ENCODE assay signal across 28 mouse cellular contexts in the genomic region with DNA sequence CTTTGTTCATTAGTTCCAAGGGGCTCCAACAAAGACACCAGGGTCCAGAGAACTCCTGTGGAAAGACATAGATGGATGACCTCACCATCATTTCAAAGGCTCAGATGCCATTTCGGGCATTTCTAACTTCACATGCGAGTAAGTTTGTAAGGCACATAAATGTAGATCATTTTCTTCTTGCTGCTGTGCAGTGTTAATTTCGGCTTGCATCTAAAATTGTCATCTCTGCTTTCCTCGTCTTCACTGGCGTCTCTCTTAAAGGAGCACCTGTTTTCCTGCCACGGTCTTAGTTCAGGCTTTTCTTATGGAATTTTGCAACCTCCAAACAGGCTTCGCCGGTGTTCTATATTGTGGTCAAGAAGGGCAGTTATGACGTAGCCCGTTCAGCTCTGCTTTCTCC.
"Had no signal": no experiment of that assay in that cellular context is flagged by ENCODE, and none has a peak within 500 bp of the region (broad histone marks: within the 10 kb centered on the region; RNA-seq: fewer than 3 reads in every experiment).

No protein-coding gene starts in this region.

- H3K4me3 ChIP-seq: limb, embryonic 10.5 days; limb, embryonic 13.5 days; liver, embryonic 12.5 days; liver, embryonic 15.5 days; lung, embryonic 15.5 days; megakaryocyte, embryonic 14.5 days; midbrain, embryonic 10.5 days; midbrain, embryonic 13.5 days; myocyte; neural tube, embryonic 13.5 days had no signal

- H3K27ac ChIP-seq: limb, embryonic 10.5 days; limb, embryonic 13.5 days; liver, embryonic 12.5 days; liver, embryonic 15.5 days; lung, embryonic 15.5 days; midbrain, embryonic 10.5 days; midbrain, embryonic 13.5 days; neural tube, embryonic 13.5 days; stomach, postnatal 0 days had no signal

- H3K36me3 ChIP-seq: limb, embryonic 10.5 days; limb, embryonic 13.5 days; liver, embryonic 12.5 days; liver, embryonic 15.5 days; lung, embryonic 15.5 days; midbrain, embryonic 10.5 days; midbrain, embryonic 13.5 days; neural tube, embryonic 13.5 days had no signal

- H3K4me1 ChIP-seq: liver, embryonic 12.5 days; liver, embryonic 15.5 days; lung, embryonic 15.5 days; midbrain, embryonic 10.5 days; midbrain, embryonic 13.5 days; neural tube, embryonic 13.5 days had no signal

- H3K27me3 ChIP-seq: limb, embryonic 13.5 days; liver, embryonic 12.5 days; liver, embryonic 15.5 days; lung, embryonic 15.5 days; megakaryocyte, embryonic 14.5 days; midbrain, embryonic 13.5 days; neural tube, embryonic 13.5 days had no signal

- H3K9me3 ChIP-seq: limb, embryonic 10.5 days; limb, embryonic 13.5 days; liver, embryonic 12.5 days; liver, embryonic 15.5 days; lung, embryonic 15.5 days; megakaryocyte, embryonic 14.5 days; midbrain, embryonic 10.5 days; midbrain, embryonic 13.5 days; neural tube, embryonic 13.5 days had no signal

- DNase-seq: kidney, adult 18-20 months; kidney, adult 9 months; kidney, postnatal 14 days; kidney, postnatal 4 days; layer of hippocampus, postnatal 36 days; liver; lung, adult 18-20 months; lung, postnatal 10 days; lung, postnatal 36 days; retina, postnatal 1 day; right cerebral cortex, postnatal 4 days; thymus, adult 2 months; thymus, postnatal 14 days; thymus, postnatal 4 days had no signal

- ATAC-seq: inflammation-experienced regulatory T-cells, adult 6 months; intestine, embryonic 16.5 days; liver, embryonic 12.5 days; midbrain, embryonic 13.5 days; midbrain, embryonic 16.5 days had no signal
